Mouse (Mus musculus): ENCODE data around the gene Ddc.

- TF ChIP-seq CTCF (IDR thresholded peaks at IDR 0.05; ENCODE audit: control insufficient read depth, insufficient read depth, insufficient read length), result no peak
- no peak for TF ChIP-seq USF1 (IDR thresholded peaks at IDR 0.05; ENCODE audit: low read depth)
- no peak for TF ChIP-seq MYOD1 (IDR thresholded peaks at IDR 0.05; ENCODE audit: control insufficient read depth, insufficient read length, low read depth)
- TF ChIP-seq CEBPB (IDR thresholded peaks at IDR 0.05; ENCODE audit: low read depth), result no peak
- no peak for TF ChIP-seq MAX (IDR thresholded peaks at IDR 0.05)
- no peak for TF ChIP-seq MYOG (IDR thresholded peaks at IDR 0.05; ENCODE audit: control insufficient read depth, extremely low read depth, insufficient read length)
Observed at GRCm38 (mm10) chr11:11898496-11898895, 552 bp upstream of the Ddc start.
